Mouse (Mus musculus) frontal cortex, postnatal 36 days (tissue): Measurements from ENCODE around the gene Twf2.
"Not testable (repeated sequence)": the region's sequence is repeated elsewhere in the genome, so short reads cannot be mapped to it uniquely, and the experiment has no call there.

Experiments
- DNase-seq, 2 experiments: peaks; one replicate each; pipeline ENCODE4 v3.0.0; 2022; ENCODE audit warnings: low spot score in 2 of 2

Gene Twf2

GRCm38 (mm10) chr9:106202819-106203636 is at the start of gene Twf2:
Gene Twf2, plus strand, starts transcription at chr9:106203108.
- DNase-seq, result peak; percentile 89 to 90

GRCm38 (mm10) chr9:106154106-106154505 is 48.8 kb upstream of the Twf2 start:
- DNase-seq, result no peak

GRCm38 (mm10) chr9:106156419-106156818 is 46.5 kb upstream of the Twf2 start:
- DNase-seq, result peak in 1 of 2 experiments; percentile 44

- no peak for DNase-seq
Observed at GRCm38 (mm10) chr9:106156921-106157622, 45.8 kb upstream of the Twf2 start.

GRCm38 (mm10) chr9:106157623-106157925 is 45.3 kb upstream of the Twf2 start:
- DNase-seq, result no peak

GRCm38 (mm10) chr9:106158037-106158491 is 44.8 kb upstream of the Twf2 start, which contains the start of gene Glyctk:
Gene Glyctk, minus strand, starts transcription at chr9:106158138.
- no peak for DNase-seq

GRCm38 (mm10) chr9:106159237-106159636 is 43.7 kb upstream of the Twf2 start:
- DNase-seq, result no peak

GRCm38 (mm10) chr9:106159784-106160301 is 43.1 kb upstream of the Twf2 start:
- peak; percentile 93 to 96 for DNase-seq

GRCm38 (mm10) chr9:106160426-106160825 is 42.5 kb upstream of the Twf2 start:
- no peak for DNase-seq

GRCm38 (mm10) chr9:106166709-106167108 is 36.2 kb upstream of the Twf2 start:
- no peak for DNase-seq

- DNase-seq, result no peak
Observed at GRCm38 (mm10) chr9:106167241-106167640, 35.7 kb upstream of the Twf2 start.

GRCm38 (mm10) chr9:106167703-106168102 is 35.2 kb upstream of the Twf2 start:
- DNase-seq, result no peak

- not testable (repeated sequence) for DNase-seq
Observed at GRCm38 (mm10) chr9:106169006-106169405, 33.9 kb upstream of the Twf2 start.

GRCm38 (mm10) chr9:106169917-106170316 is 33.0 kb upstream of the Twf2 start:
- DNase-seq, result no peak

- DNase-seq, result peak; percentile 85 to 89
Observed at GRCm38 (mm10) chr9:106170556-106171345, 32.2 kb upstream of the Twf2 start, which contains the start of gene Wdr82. Gene Wdr82, plus strand, starts transcription at chr9:106170928.

GRCm38 (mm10) chr9:106171346-106172158 is 31.4 kb upstream of the Twf2 start:
- DNase-seq, result peak; percentile 49 to 61

- no peak for DNase-seq
Observed at GRCm38 (mm10) chr9:106172527-106172926, 30.4 kb upstream of the Twf2 start.

- DNase-seq, result no peak
Observed at GRCm38 (mm10) chr9:106173363-106173762, 29.5 kb upstream of the Twf2 start.

GRCm38 (mm10) chr9:106175552-106176200 is 27.2 kb upstream of the Twf2 start:
- no peak for DNase-seq

GRCm38 (mm10) chr9:106176769-106177168 is 26.1 kb upstream of the Twf2 start:
- DNase-seq, result no peak
